8 mouse cellular contexts compared by ENCODE assay signal in the genomic region with DNA sequence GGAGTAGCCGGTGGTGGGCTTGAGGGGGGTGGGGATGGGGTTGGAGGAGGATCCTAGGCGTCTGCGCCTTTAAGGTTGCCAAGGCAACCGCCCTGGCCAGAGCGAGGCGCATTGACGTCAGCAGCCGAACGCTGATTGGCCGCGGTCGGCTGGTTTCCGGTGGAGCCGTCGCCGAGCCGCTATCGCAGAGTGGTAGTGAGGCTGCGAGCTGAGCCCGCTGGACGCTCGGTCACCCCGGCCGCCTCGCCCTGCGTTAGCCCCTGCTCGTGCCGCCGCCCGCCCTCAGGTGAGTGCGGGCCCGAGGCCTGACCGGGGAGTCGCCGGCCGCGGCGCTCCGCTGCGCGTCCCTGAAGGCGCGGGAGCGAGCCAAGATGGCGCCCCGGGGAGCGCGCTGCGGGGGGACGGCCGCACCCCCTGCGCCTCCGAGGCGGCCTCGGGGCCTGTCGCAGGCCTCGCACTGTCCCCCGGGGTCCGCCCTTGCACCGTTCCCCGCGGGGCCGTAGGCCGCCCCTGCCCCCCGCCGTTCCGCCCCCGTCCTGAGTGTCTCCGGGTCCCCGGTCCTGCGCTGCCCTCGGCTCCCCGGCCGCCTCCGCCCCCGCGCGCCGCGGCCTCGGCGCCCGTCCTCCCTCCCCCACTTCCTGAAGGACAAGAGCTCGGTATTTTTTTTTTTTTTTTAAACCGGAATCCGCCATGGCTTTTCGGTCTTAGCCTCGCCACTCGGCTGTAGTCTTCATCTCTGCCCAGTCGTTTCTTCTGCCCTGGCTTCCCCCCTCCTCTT. TPM values are rescaled to one million over a fixed set of nuclear protein-coding genes. Genes with fewer than 3 reads are reported as not detected.
DNase-seq lines count a peak whose midpoint lies in the region; ATAC-seq lines count a peak whose summit lies in the region.

No protein-coding gene starts in this region.

- peaks cover 29% of the 10 kb centered on the region for H3K36me3 ChIP-seq in forebrain, embryonic 10.5 days (replicated peaks)
- H3K36me3 ChIP-seq in heart, embryonic 16.5 days (ENCODE audit: control insufficient read depth, insufficient read depth): peaks cover 16% of the 10 kb centered on the region
- peaks cover 29% of the 10 kb centered on the region for H3K36me3 ChIP-seq in liver, embryonic 15.5 days (replicated peaks)
- peaks cover 23% of the 10 kb centered on the region for H3K36me3 ChIP-seq in neural tube, embryonic 12.5 days

- peak overlapping the region; percentile 99 for H3K27ac ChIP-seq in forebrain, embryonic 10.5 days
- H3K27ac ChIP-seq in heart, embryonic 16.5 days (ENCODE audit: low read length): peak overlapping the region; percentile 96
- peak overlapping the region; percentile 94 for H3K27ac ChIP-seq in liver, embryonic 15.5 days (replicated peaks)
- peak overlapping the region; percentile 93 for H3K27ac ChIP-seq in neural tube, embryonic 12.5 days

- H3K27me3 ChIP-seq in forebrain, embryonic 10.5 days (ENCODE audit: poor library complexity, severe bottlenecking): no peaks in the 10 kb centered on the region
- H3K27me3 ChIP-seq in heart, embryonic 16.5 days (ENCODE audit: control insufficient read depth, insufficient read depth, low read length): no peaks in the 10 kb centered on the region
- peaks cover 26% of the 10 kb centered on the region for H3K27me3 ChIP-seq in liver, embryonic 15.5 days
- no peaks in the 10 kb centered on the region for H3K27me3 ChIP-seq in neural tube, embryonic 12.5 days (replicated peaks)

- H3K4me1 ChIP-seq in forebrain, embryonic 10.5 days: peaks cover 44% of the 10 kb centered on the region
- peaks cover 49% of the 10 kb centered on the region for H3K4me1 ChIP-seq in heart, embryonic 16.5 days (ENCODE audit: control insufficient read depth, insufficient read depth, low read length)
- peaks cover 63% of the 10 kb centered on the region for H3K4me1 ChIP-seq in liver, embryonic 15.5 days (replicated peaks)
- H3K4me1 ChIP-seq in neural tube, embryonic 12.5 days: peaks cover 30% of the 10 kb centered on the region

- H3K9me3 ChIP-seq in forebrain, embryonic 10.5 days: no peaks in the 10 kb centered on the region
- no peaks in the 10 kb centered on the region for H3K9me3 ChIP-seq in heart, embryonic 16.5 days (replicated peaks; ENCODE audit: control insufficient read depth, low read length)
- H3K9me3 ChIP-seq in liver, embryonic 15.5 days (replicated peaks): no peaks in the 10 kb centered on the region
- H3K9me3 ChIP-seq in neural tube, embryonic 12.5 days: no peaks in the 10 kb centered on the region

- H3K9ac ChIP-seq in heart, embryonic 16.5 days (ENCODE audit: low read length): peak overlapping the region; percentile 98
- peak overlapping the region; percentile 95 for H3K9ac ChIP-seq in liver, embryonic 15.5 days
- H3K9ac ChIP-seq in neural tube, embryonic 12.5 days: peak overlapping the region; percentile 98

- peak overlapping the region; percentile 97 for H3K4me3 ChIP-seq in forebrain, embryonic 10.5 days
- peak overlapping the region; percentile 93 for H3K4me3 ChIP-seq in heart, embryonic 16.5 days (ENCODE audit: low read length)
- peak overlapping the region; percentile 98 for H3K4me3 ChIP-seq in liver, embryonic 15.5 days (replicated peaks)
- H3K4me3 ChIP-seq in neural tube, embryonic 12.5 days: peak overlapping the region; percentile 99

- under 1% methylated on average over 81 of the region's 90 CpGs for WGBS in forebrain, embryonic 10.5 days
- 1% methylated on average over 83 of the region's 90 CpGs for WGBS in heart, embryonic 16.5 days
- under 1% methylated on average over 87 of the region's 90 CpGs for WGBS in liver, embryonic 15.5 days (ENCODE audit: insufficient replicate concordance)
- under 1% methylated on average over 87 of the region's 90 CpGs for WGBS in neural tube, embryonic 12.5 days

- peak; percentile 80 for DNase-seq in c-Kit-negative CD71-positive TER-119-positive erythroid progenitor cells, embryonic 14.5 days (ENCODE audit: low read depth, low spot score)
- DNase-seq in forebrain, embryonic 10.5 days (ENCODE audit: extremely low spot score, low spot score): peak; percentile 91
- DNase-seq in kidney, postnatal 36 days: peak; percentile 95 to 97
- peak; percentile 81 for DNase-seq in telencephalon, adult 2 months (ENCODE audit: low read depth, low spot score)

- H3K4me2 ChIP-seq in heart, embryonic 16.5 days (ENCODE audit: low read depth, low read length): peak overlapping the region; percentile 80
- peak overlapping the region; percentile 96 for H3K4me2 ChIP-seq in liver, embryonic 15.5 days
- H3K4me2 ChIP-seq in neural tube, embryonic 12.5 days (replicated peaks): peak overlapping the region; percentile 78

- ATAC-seq in CD4-positive, CD25-positive, alpha-beta regulatory T cell, adult 4 months: peak; percentile 89
- ATAC-seq in heart, embryonic 16.5 days (replicated peaks; ENCODE audit: extremely low read depth, insufficient read depth, low FRiP score): peak; percentile 94
- peak; percentile 92 for ATAC-seq in liver, embryonic 15.5 days (ENCODE audit: insufficient read depth)
- peak; percentile 96 for ATAC-seq in neural tube, embryonic 12.5 days (ENCODE audit: low FRiP score, low read depth)

RNA-seq across cellular contexts. Expression of a gene that starts 1.8 kb away (rescaled TPM):
- 100 to 1,000 TPM; 416 to 490 TPM for polyA plus RNA-seq in CD4-positive, CD25-positive, alpha-beta regulatory T cell, adult 4 months (2017; shearing (Covaris generic))
- 300 TPM in 2 replicates for polyA plus RNA-seq in forebrain, embryonic 10.5 days (2016; fragmentation: Nextera tagmentation; extraction: Ambion mirVana)
- 455 and 485 TPM in 2 replicates for polyA plus RNA-seq in heart, embryonic 16.5 days (2015; fragmentation: Nextera tagmentation; extraction: Ambion mirVana)
- 108 and 113 TPM in 2 replicates for polyA plus RNA-seq in liver, embryonic 15.5 days (2015; fragmentation: Nextera tagmentation; extraction: Ambion mirVana)
- 454 TPM in 2 replicates for polyA plus RNA-seq in neural tube, embryonic 12.5 days (2016; fragmentation: Nextera tagmentation; extraction: Ambion mirVana)

RNA-seq across cellular contexts. Expression of a gene that starts 39.2 kb away (rescaled TPM):
- not detected for polyA plus RNA-seq in CD4-positive, CD25-positive, alpha-beta regulatory T cell, adult 4 months (2017; shearing (Covaris generic))
- 15.7 and 18.4 TPM in 2 replicates for polyA plus RNA-seq in forebrain, embryonic 10.5 days (2016; fragmentation: Nextera tagmentation; extraction: Ambion mirVana)
- polyA plus RNA-seq in heart, embryonic 16.5 days (2015; fragmentation: Nextera tagmentation; extraction: Ambion mirVana): 51.6 and 55.3 TPM in 2 replicates
- 24.2 and 25.9 TPM in 2 replicates for polyA plus RNA-seq in liver, embryonic 15.5 days (2015; fragmentation: Nextera tagmentation; extraction: Ambion mirVana)
- polyA plus RNA-seq in neural tube, embryonic 12.5 days (2016; fragmentation: Nextera tagmentation; extraction: Ambion mirVana): 19.7 and 21.5 TPM in 2 replicates

Comparison
In these comparisons a context has a peak if more than half of its experiments do, and no peak if none do; other contexts are left out.
1. Peak in every context shown above with its lines: DNase-seq, ATAC-seq, H3K4me3 ChIP-seq and H3K27ac ChIP-seq.
2. RNA of a gene that starts 39.2 kb away (polyA plus RNA-seq): 51.6 to 55.3 TPM in heart, embryonic 16.5 days, 24.2 to 25.9 TPM in liver, embryonic 15.5 days, 19.7 to 21.5 TPM in neural tube, embryonic 12.5 days and 15.7 to 18.4 TPM in forebrain, embryonic 10.5 days; not detected in CD4-positive, CD25-positive, alpha-beta regulatory T cell, adult 4 months; every median in the first group is over 10 times any median in the second.